ENCODE assay signal across 20 mouse cellular contexts in the genomic region with DNA sequence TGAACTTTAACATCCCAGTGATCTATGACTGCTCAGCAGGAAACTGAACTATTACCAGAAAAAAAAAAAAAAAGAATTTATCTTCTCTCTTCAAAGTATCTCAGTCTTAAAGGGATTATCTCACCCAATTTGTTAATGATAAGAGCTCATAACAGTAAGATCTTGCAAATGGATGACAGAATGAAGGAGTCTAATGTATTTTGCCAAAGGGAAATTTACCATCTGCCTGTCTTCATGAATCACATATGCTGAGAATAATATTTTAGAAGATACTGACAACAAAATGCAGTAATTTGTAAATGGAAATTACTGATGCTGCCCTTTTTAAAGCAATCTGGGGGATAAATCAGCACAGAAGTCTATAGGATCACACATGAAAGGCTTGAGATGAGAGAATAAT.
"Had no signal": no experiment of that assay in that cellular context is flagged by ENCODE, and none has a peak within 500 bp of the region (broad histone marks: within the 10 kb centered on the region; RNA-seq: fewer than 3 reads in every experiment).

No protein-coding gene starts in this region.

- H3K4me2 ChIP-seq: lung, embryonic 14.5 days; midbrain, embryonic 12.5 days; neural tube, embryonic 13.5 days; neural tube, embryonic 15.5 days; stomach, embryonic 15.5 days had no signal

- H3K9me3 ChIP-seq: midbrain, embryonic 10.5 days; midbrain, embryonic 12.5 days; neural tube, embryonic 13.5 days; neural tube, embryonic 15.5 days; stomach, embryonic 15.5 days had no signal

- H3K9ac ChIP-seq: lung, embryonic 14.5 days; midbrain, embryonic 12.5 days; neural tube, embryonic 13.5 days; neural tube, embryonic 15.5 days; stomach, embryonic 15.5 days had no signal

- DNase-seq: lung, adult 18-20 months; lung, embryonic 14.5 days; lung, postnatal 10 days; lung, postnatal 4 days; midbrain, embryonic 14.5 days; right cerebral cortex, adult 18-20 months; right cerebral cortex, postnatal 25 days; right cerebral cortex, postnatal 4 days; spleen, adult 18-20 months; thymus, adult 2 months; thymus, postnatal 25 days; thymus, postnatal 4 days had no signal

- H3K36me3 ChIP-seq: midbrain, embryonic 10.5 days; midbrain, embryonic 12.5 days; neural tube, embryonic 13.5 days; neural tube, embryonic 15.5 days; stomach, embryonic 15.5 days had no signal

- H3K27ac ChIP-seq: midbrain, embryonic 10.5 days; midbrain, embryonic 12.5 days; neural tube, embryonic 13.5 days; neural tube, embryonic 15.5 days; stomach, embryonic 15.5 days; stomach, postnatal 0 days had no signal

- ATAC-seq: midbrain, embryonic 16.5 days had no signal

- H3K4me3 ChIP-seq: midbrain, embryonic 10.5 days; midbrain, embryonic 12.5 days; myocyte; neural tube, embryonic 13.5 days; neural tube, embryonic 15.5 days; stomach, embryonic 15.5 days had no signal

- H3K27me3 ChIP-seq: midbrain, embryonic 12.5 days; neural tube, embryonic 13.5 days; neural tube, embryonic 15.5 days; stomach, embryonic 15.5 days had no signal

- H3K4me1 ChIP-seq: midbrain, embryonic 10.5 days; midbrain, embryonic 12.5 days; neural tube, embryonic 15.5 days; stomach, embryonic 15.5 days had no signal
